Mouse (Mus musculus) 416B (cell line): ENCODE results near the gene Samm50.

Experiments used
- DNase-seq: peaks from one replicate; pipeline ENCODE4 v3.0.0; 2011; ENCODE audit warnings: low read depth

Gene Samm50

GRCm38 (mm10) chr15:84238552-84238951, 46.5 kb downstream of the Samm50 start:
- no peak for DNase-seq

- DNase-seq, result no peak
These were observed 47.0 kb downstream of the Samm50 start for GRCm38 (mm10) chr15:84238991-84239401.

- DNase-seq, result no peak
These were observed 49.5 kb downstream of the Samm50 start for GRCm38 (mm10) chr15:84241520-84241919.

- DNase-seq, result no peak
These were observed 53.1 kb downstream of the Samm50 start for GRCm38 (mm10) chr15:84245104-84245503.

- DNase-seq, result no peak
These were observed 54.2 kb downstream of the Samm50 start for GRCm38 (mm10) chr15:84246195-84246594.

- no peak for DNase-seq
These were observed 55.3 kb downstream of the Samm50 start for GRCm38 (mm10) chr15:84247309-84247708.

GRCm38 (mm10) chr15:84251227-84251626, 59.2 kb downstream of the Samm50 start:
- no peak for DNase-seq

GRCm38 (mm10) chr15:84252645-84253044, 60.6 kb downstream of the Samm50 start:
- DNase-seq, result no peak

GRCm38 (mm10) chr15:84253757-84254156, 61.7 kb downstream of the Samm50 start:
- no peak for DNase-seq

GRCm38 (mm10) chr15:84254387-84254786, 62.3 kb downstream of the Samm50 start:
- no peak for DNase-seq

- DNase-seq, result no peak
These were observed 64.3 kb downstream of the Samm50 start for GRCm38 (mm10) chr15:84256254-84256850.

GRCm38 (mm10) chr15:84256864-84257263, 64.8 kb downstream of the Samm50 start:
- DNase-seq, result peak; percentile 93

- no peak for DNase-seq
These were observed 66.7 kb downstream of the Samm50 start for GRCm38 (mm10) chr15:84258602-84259355.

- peak; percentile 64 for DNase-seq
These were observed 68.2 kb downstream of the Samm50 start for GRCm38 (mm10) chr15:84260123-84260822.

GRCm38 (mm10) chr15:84262630-84263029, 70.6 kb downstream of the Samm50 start:
- DNase-seq, result no peak

GRCm38 (mm10) chr15:84263573-84263972, 71.5 kb downstream of the Samm50 start:
- DNase-seq, result peak; percentile 69

- no peak for DNase-seq
These were observed 73.1 kb downstream of the Samm50 start for GRCm38 (mm10) chr15:84265141-84265540.

GRCm38 (mm10) chr15:84266290-84266689, 74.2 kb downstream of the Samm50 start:
- no peak for DNase-seq
